Mouse (Mus musculus) thymus, adult 2 months (tissue): ENCODE data around the gene Pacs2.

Experiments used
- CTCF ChIP-seq: fragments of 200-500 bp; IDR thresholded peaks from 2 replicates; pipeline ENCODE4 v1.5.1; 2012; ENCODE audit warnings: mild to moderate bottlenecking, control low read depth, low read length, moderate library complexity, borderline replicate concordance; ENCODE audit not compliant: control insufficient read depth, poor library complexity, insufficient read depth; ENCODE audit errors: extremely low read depth
- POLR2A ChIP-seq: fragments of 200-500 bp; IDR thresholded peaks from 2 replicates; pipeline ENCODE4 v1.6.1; 2012; ENCODE audit warnings: mild to moderate bottlenecking, low read length, control low read depth, moderate library complexity; ENCODE audit not compliant: control insufficient read depth, poor library complexity, insufficient read depth; ENCODE audit errors: extremely low read depth

- TF ChIP-seq CTCF (no peak), POLR2A (no peak)
These were observed 86.3 kb downstream of the Pacs2 start for GRCm38 (mm10) chr12:113100448-113101076.
